ENCODE assay signal across 7 mouse cellular contexts in genomic region chr3:80800995-80801826, GRCm38 (mm10). TPM values are rescaled to one million over a fixed set of nuclear protein-coding genes. Genes with fewer than 3 reads are reported as not detected.
DNase-seq lines count a peak whose midpoint lies in the region; ATAC-seq and TF ChIP-seq lines count a peak whose summit lies in the region.

No protein-coding gene starts in this region.

- peaks cover 3% of the 10 kb centered on the region; the same call in 1 of the 2 replicates for H3K4me1 ChIP-seq in midbrain, embryonic 12.5 days
- no peaks in the 10 kb centered on the region for H3K4me1 ChIP-seq in stomach, postnatal 0 days (replicated peaks; ENCODE audit: control insufficient read depth, insufficient read depth)

- H3K36me3 ChIP-seq in midbrain, embryonic 12.5 days = no peaks in the 10 kb centered on the region
- no peaks in the 10 kb centered on the region for H3K36me3 ChIP-seq in stomach, postnatal 0 days (ENCODE audit: control insufficient read depth, insufficient read depth, low read length)

- H3K9me3 ChIP-seq in midbrain, embryonic 12.5 days = no peaks in the 10 kb centered on the region
- H3K9me3 ChIP-seq in stomach, postnatal 0 days (ENCODE audit: control insufficient read depth, low read length) = no peaks in the 10 kb centered on the region

- peak; percentile 72 for ATAC-seq in midbrain, embryonic 12.5 days (ENCODE audit: low FRiP score, low read depth)
- ATAC-seq in stomach, postnatal 0 days (ENCODE audit: low FRiP score, low TSS enrichment) = no peak

- H3K27ac ChIP-seq in midbrain, embryonic 12.5 days (replicated peaks) = peak overlapping the region; percentile 79
- no peak overlapping the region for H3K27ac ChIP-seq in stomach, postnatal 0 days (replicated peaks)

- TF ChIP-seq EP300 in stomach, postnatal 0 days (optimal IDR thresholded peaks at IDR 0.05) = no peak

- WGBS in midbrain, embryonic 12.5 days = 7% methylated on average over 33 of the region's 33 CpGs
- WGBS in stomach, postnatal 0 days = 13% methylated on average over 33 of the region's 33 CpGs

- peak; percentile 5 for DNase-seq in lung, postnatal 10 days
- DNase-seq in lung, postnatal 14 days = no peak
- DNase-seq in cerebellum, adult 9-10 months = peak; percentile 89
- DNase-seq in forelimb bud, embryonic 11.5 days (ENCODE audit: low read depth, low spot score) = peak; percentile 23
- DNase-seq in layer of hippocampus, postnatal 14 days (ENCODE audit: low spot score in 2 of 2) = peak; percentile 82 to 84
- no peak for DNase-seq in stomach, postnatal 0 days (ENCODE audit: low spot score)

- no peaks in the 10 kb centered on the region for H3K27me3 ChIP-seq in midbrain, embryonic 12.5 days
- peaks cover 3% of the 10 kb centered on the region; the same call in 1 of the 2 replicates for H3K27me3 ChIP-seq in stomach, postnatal 0 days (ENCODE audit: control insufficient read depth, insufficient read depth, low read length)

- peak overlapping the region; percentile 60 for H3K4me3 ChIP-seq in midbrain, embryonic 12.5 days
- peak overlapping the region; percentile 6; the same call in 1 of the 2 replicates for H3K4me3 ChIP-seq in stomach, postnatal 0 days (ENCODE audit: low read depth, low read length)

- H3K9ac ChIP-seq in midbrain, embryonic 12.5 days (replicated peaks) = peak overlapping the region; percentile 72
- no peak overlapping the region for H3K9ac ChIP-seq in stomach, postnatal 0 days (ENCODE audit: low read length)

- peak overlapping the region; percentile 81 for H3K4me2 ChIP-seq in midbrain, embryonic 12.5 days (replicated peaks)
- peak overlapping the region; percentile 34; the same call in 1 of the 2 replicates for H3K4me2 ChIP-seq in stomach, postnatal 0 days (replicated peaks; ENCODE audit: low read depth)

- 0 out of 2 replicates have a peak, but pooled peaks have one; percentile 8 for TF ChIP-seq CTCF in stomach, postnatal 0 days (IDR thresholded peaks at IDR 0.05; ENCODE audit: low read depth)

RNA-seq across cellular contexts. Expression of gene Gria2, which starts 1.4 kb away (rescaled TPM):
- 100 to 1,000 TPM; 547 to 604 TPM for total RNA-seq in layer of hippocampus, postnatal 14 days (2021)
- 37.5 and 44.2 TPM in 2 replicates for polyA plus RNA-seq in midbrain, embryonic 12.5 days (2016; fragmentation: Nextera tagmentation; extraction: Ambion mirVana)
- polyA plus RNA-seq in stomach, postnatal 0 days (2015; fragmentation: Nextera tagmentation; extraction: Ambion mirVana) = 0.96 and 1.1 TPM in 2 replicates

Comparison
In these comparisons a context has a peak if more than half of its experiments do, and no peak if none do; other contexts are left out.
1. DNase-seq: peak in lung, postnatal 10 days (single experiment), cerebellum, adult 9-10 months (single experiment), forelimb bud, embryonic 11.5 days (single experiment) and layer of hippocampus, postnatal 14 days (2 of 2); none in lung, postnatal 14 days (single experiment) and stomach, postnatal 0 days (single experiment).
2. RNA of gene Gria2, which starts 1.4 kb away (polyA plus RNA-seq): 37.5 to 44.2 TPM in midbrain, embryonic 12.5 days; 0.96 to 1.1 TPM in stomach, postnatal 0 days; every median in the first group is over 10 times any median in the second.